12 mouse cellular contexts compared by ENCODE assay signal in the genomic region with DNA sequence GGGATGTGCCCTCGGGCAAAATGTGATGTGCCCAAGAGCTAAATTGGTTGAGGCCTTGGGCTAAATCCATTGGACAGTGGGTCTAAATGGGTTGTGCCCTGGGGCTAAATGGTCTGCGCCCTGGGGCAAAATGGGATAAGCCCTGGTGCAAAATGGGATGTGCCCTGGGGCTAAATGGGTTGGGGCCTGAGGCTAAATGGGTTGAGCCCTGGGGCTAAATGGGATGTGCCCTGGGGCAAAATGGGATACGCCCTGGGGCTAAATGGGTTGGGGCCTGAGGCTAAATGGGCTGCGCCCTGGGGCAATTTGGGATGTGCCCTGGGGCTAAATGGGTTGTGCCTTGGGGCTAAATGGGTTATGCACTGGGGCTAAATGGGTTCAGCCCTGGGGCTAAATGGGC. TPM values are rescaled to one million over a fixed set of nuclear protein-coding genes. Genes with fewer than 3 reads are reported as not detected.
DNase-seq lines count a peak whose midpoint lies in the region; TF ChIP-seq lines count a peak whose summit lies in the region.
"Had no signal": no experiment of that assay in that cellular context is flagged by ENCODE, and none has a peak within 500 bp of the region (broad histone marks: within the 10 kb centered on the region; RNA-seq: fewer than 3 reads in every experiment).

No protein-coding gene starts in this region.

- H3K27ac ChIP-seq in kidney, adult 2 months (ENCODE audit: insufficient read depth, low read depth, low read length) = no peak overlapping the region
- H3K27ac ChIP-seq: hindbrain, embryonic 15.5 days had no signal

- H3K4me3 ChIP-seq in kidney, adult 2 months (ENCODE audit: insufficient read depth, low read depth, low read length) = no peak overlapping the region
- H3K4me3 ChIP-seq: hindbrain, embryonic 15.5 days had no signal

- TF ChIP-seq POLR2A in kidney, adult 2 months (IDR thresholded peaks at IDR 0.05; ENCODE audit: low read depth, low read length) = no peak

- H3K27me3 ChIP-seq in kidney, adult 2 months (replicated peaks; ENCODE audit: control insufficient read depth, insufficient read depth, low read length) = no peaks in the 10 kb centered on the region
- H3K27me3 ChIP-seq: hindbrain, embryonic 15.5 days had no signal

- H3K36me3 ChIP-seq in kidney, adult 2 months (ENCODE audit: control insufficient read depth, insufficient read depth, low read length) = no peaks in the 10 kb centered on the region
- H3K36me3 ChIP-seq: hindbrain, embryonic 15.5 days had no signal

- no peaks in the 10 kb centered on the region for H3K4me1 ChIP-seq in kidney, adult 2 months (ENCODE audit: control insufficient read depth, insufficient read depth, low read length)
- H3K4me1 ChIP-seq: hindbrain, embryonic 15.5 days had no signal

- peak; percentile 5 to 30 for DNase-seq in cerebellum, postnatal 10 days
- DNase-seq in cerebellum, adult 11 months = no peak
- peak; percentile 59 to 80 for DNase-seq in kidney, postnatal 25 days
- no peak for DNase-seq in kidney, adult 2 months
- peak; percentile 28 for DNase-seq in urinary bladder, postnatal 14 days (ENCODE audit: low spot score)
- DNase-seq in urinary bladder, adult 18-20 months (ENCODE audit: low spot score in 2 of 2) = no peak
- peak; percentile 26 to 87 for DNase-seq in urinary bladder, postnatal 4 days (ENCODE audit: low spot score in 2 of 2)
- DNase-seq in layer of hippocampus, postnatal 14 days (ENCODE audit: low spot score in 2 of 2) = no peak

- WGBS in kidney, adult 2 months = 96% methylated on average over 4 of the region's 4 CpGs

- no peak for TF ChIP-seq CTCF in kidney, adult 2 months (conservative IDR thresholded peaks at IDR 0.05; ENCODE audit: insufficient read depth, insufficient read length, low read depth, low read length)

RNA-seq across cellular contexts. Expression of gene Vmn1r2, which starts 2.1 kb away (rescaled TPM):
- polyA plus RNA-seq in kidney, adult 2 months (2012; rRNA removed) = not detected in 2 replicates
- not detected for total RNA-seq in layer of hippocampus, postnatal 14 days (2021)
- total RNA-seq: layer of hippocampus, postnatal 10 days had no signal
- polyA plus RNA-seq: C2C12; hindbrain, embryonic 15.5 days; liver, embryonic 16.5 days had no signal

RNA-seq across cellular contexts. Expression of gene Vmn1r3, which starts 20.1 kb away (rescaled TPM):
- polyA plus RNA-seq in kidney, adult 2 months (2012; rRNA removed) = not detected in 2 replicates
- total RNA-seq in layer of hippocampus, postnatal 14 days (2021) = not detected
- total RNA-seq: layer of hippocampus, postnatal 10 days had no signal
- polyA plus RNA-seq: C2C12; hindbrain, embryonic 15.5 days; liver, embryonic 16.5 days had no signal

Comparison
In these comparisons a context has a peak if more than half of its experiments do, and no peak if none do; other contexts are left out.
1. DNase-seq: peak in cerebellum, postnatal 10 days (2 of 2), kidney, postnatal 25 days (2 of 2), urinary bladder, postnatal 14 days (single experiment) and urinary bladder, postnatal 4 days (2 of 2); none in cerebellum, adult 11 months (single experiment), kidney, adult 2 months (single experiment), urinary bladder, adult 18-20 months (0 of 2) and layer of hippocampus, postnatal 14 days (0 of 2).